Mouse (Mus musculus) mature B cell (primary cell): Measurements from ENCODE around the gene Ctsr.
"Not testable (repeated sequence)": the region's sequence is repeated elsewhere in the genome, so short reads cannot be mapped to it uniquely, and the experiment has no call there.

Experiments
- in situ Hi-C: fragments of 300-500 bp; cut with MboI; formaldehyde crosslinking; loops from 2 replicates; pipeline ENCODE4 v1.14.3; 2019

Ctsr gene

GRCm38 (mm10) chr13:61164156-61164555 lies at the start of gene Ctsr:
Gene Ctsr, minus strand, starts transcription at chr13:61164256.
- in situ Hi-C loops: no loop called here

- in situ Hi-C loops: no loop called here
Observed at GRCm38 (mm10) chr13:61203310-61203709, 39.3 kb upstream of the Ctsr start, which contains the start of gene Cts6. Gene Cts6, minus strand, starts transcription at chr13:61203410.

- in situ Hi-C loops: not testable (repeated sequence)
Observed at GRCm38 (mm10) chr13:61185151-61185933, 21.3 kb upstream of the Ctsr start.

GRCm38 (mm10) chr13:61164622-61165021 lies 566 bp upstream of the Ctsr start:
- in situ Hi-C loops: no loop called here
